Mouse (Mus musculus) ES-E14 (cell line): ENCODE results near the gene Tmem266.

Source experiments
- CHD2 ChIP-seq: IDR thresholded peaks from 2 replicates; pipeline ENCODE4 v1.6.1; 2014; ENCODE audit warnings: mild to moderate bottlenecking, low read depth, low read length, inconsistent platforms
- HCFC1 ChIP-seq: IDR thresholded peaks from 2 replicates; pipeline ENCODE4 v1.6.1; 2012; ENCODE audit warnings: low read length, inconsistent platforms, borderline replicate concordance; ENCODE audit not compliant: insufficient read depth

DNA sequence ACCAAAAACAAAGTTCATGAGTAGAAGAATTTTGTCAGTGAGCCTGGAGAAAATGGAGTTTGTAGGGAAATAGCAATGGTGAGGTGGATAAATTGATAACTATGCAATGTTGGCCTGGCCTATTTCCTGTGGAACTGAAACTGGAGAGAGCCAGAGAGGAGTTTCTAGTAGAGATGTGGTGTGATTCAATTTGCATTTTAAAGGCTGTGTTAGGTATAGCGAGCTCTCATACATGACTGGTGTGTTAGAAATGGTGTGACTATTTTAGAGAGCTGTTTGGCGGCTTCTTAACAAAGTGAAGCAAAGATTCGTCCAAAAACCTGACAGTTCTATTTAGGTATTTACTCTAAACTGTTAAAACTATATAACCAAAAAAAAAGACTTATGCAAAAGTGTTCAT is 22.0 kb downstream of the Tmem266 start:
- TF ChIP-seq CHD2 (no peak), HCFC1 (no peak)
